Mouse (Mus musculus) megakaryocyte, adult 5-6 weeks (primary cell): Measurements from ENCODE around the gene Enox1. TPM values are rescaled to one million over a fixed set of nuclear protein-coding genes. Genes with fewer than 3 reads are reported as not detected.

Experiments used
- ATAC-seq: 2 replicates; pipeline ENCODE4 v1.8.0; 2016; ENCODE audit warnings: mild to moderate bottlenecking, inconsistent platforms; ENCODE audit not compliant: poor library complexity, severe bottlenecking
- total RNA-seq, 2 experiments: library from RNA; stranded (forward) in 1 of 2; stranded (reverse) in 1 of 2; fragments of 153-499, 151-499 nt in 1 of 2; fragments of 221-1000, 200-1000 nt in 1 of 2; gene quantifications; 2 replicates each; pipeline versions ENCODE4 v1.2.3 to v1.2.4; 2015 to 2017

The Enox1 gene
- total RNA-seq, 2 experiments from 2014 or later, result not detected

GRCm38 (mm10) chr14:77596216-77597175 is 439.9 kb downstream of the Enox1 start:
- no peak for ATAC-seq

- no peak for ATAC-seq
These were observed 442.6 kb downstream of the Enox1 start for GRCm38 (mm10) chr14:77599016-77599704.

GRCm38 (mm10) chr14:77600773-77601172 is 444.2 kb downstream of the Enox1 start:
- ATAC-seq, result no peak

GRCm38 (mm10) chr14:77601446-77601845 is 444.9 kb downstream of the Enox1 start:
- no peak for ATAC-seq

GRCm38 (mm10) chr14:77608182-77608839 is 451.7 kb downstream of the Enox1 start:
- ATAC-seq, result no peak

- ATAC-seq, result no peak
These were observed 458.6 kb downstream of the Enox1 start for GRCm38 (mm10) chr14:77615201-77615600.

GRCm38 (mm10) chr14:77617250-77617649 is 460.7 kb downstream of the Enox1 start:
- no peak for ATAC-seq

GRCm38 (mm10) chr14:77618131-77618805 is 461.7 kb downstream of the Enox1 start:
- ATAC-seq, result no peak

- ATAC-seq, result no peak
These were observed 465.1 kb downstream of the Enox1 start for GRCm38 (mm10) chr14:77621473-77622264.

GRCm38 (mm10) chr14:77626557-77627507 is 470.3 kb downstream of the Enox1 start:
- no peak for ATAC-seq

GRCm38 (mm10) chr14:77632466-77633171 is 476.1 kb downstream of the Enox1 start:
- no peak for ATAC-seq

GRCm38 (mm10) chr14:77633172-77633542 is 476.6 kb downstream of the Enox1 start:
- ATAC-seq, result no peak

GRCm38 (mm10) chr14:77636931-77637330 is 480.4 kb downstream of the Enox1 start:
- ATAC-seq, result no peak

- no peak for ATAC-seq
These were observed 481.6 kb downstream of the Enox1 start for GRCm38 (mm10) chr14:77638148-77638547.

- no peak for ATAC-seq
These were observed 482.1 kb downstream of the Enox1 start for GRCm38 (mm10) chr14:77638616-77639015.

- ATAC-seq, result no peak
These were observed 483.0 kb downstream of the Enox1 start for GRCm38 (mm10) chr14:77639586-77639985.

- ATAC-seq, result no peak
These were observed 485.8 kb downstream of the Enox1 start for GRCm38 (mm10) chr14:77642314-77642713.

- ATAC-seq, result no peak
These were observed 489.6 kb downstream of the Enox1 start for GRCm38 (mm10) chr14:77646196-77646595.
